Mouse (Mus musculus) 3T3-L1 (cell line): ENCODE measurements around the gene St7.

Source experiments
- DNase-seq: peaks from one replicate; pipeline ENCODE4 v3.0.0-alpha.2; 2015; ENCODE audit warnings: low read depth, low spot score

Gene St7

GRCm38 (mm10) chr6:17898539-17898938 lies 205.8 kb downstream of the St7 start:
- no peak for DNase-seq

- DNase-seq: no peak
Observed at GRCm38 (mm10) chr6:17903355-17903754, 210.6 kb downstream of the St7 start.

- DNase-seq: no peak
Observed at GRCm38 (mm10) chr6:17905776-17906175, 213.0 kb downstream of the St7 start.

- no peak for DNase-seq
Observed at GRCm38 (mm10) chr6:17906289-17906688, 213.6 kb downstream of the St7 start.

GRCm38 (mm10) chr6:17912312-17912711 lies 219.6 kb downstream of the St7 start:
- DNase-seq: no peak

- no peak for DNase-seq
Observed at GRCm38 (mm10) chr6:17912825-17913224, 220.1 kb downstream of the St7 start.

- DNase-seq: no peak
Observed at GRCm38 (mm10) chr6:17913315-17913714, 220.6 kb downstream of the St7 start.

GRCm38 (mm10) chr6:17914300-17914699 lies 221.6 kb downstream of the St7 start:
- DNase-seq: no peak

GRCm38 (mm10) chr6:17917233-17917632 lies 224.5 kb downstream of the St7 start:
- no peak for DNase-seq

GRCm38 (mm10) chr6:17922180-17922579 lies 229.4 kb downstream of the St7 start:
- no peak for DNase-seq

- DNase-seq: no peak
Observed at GRCm38 (mm10) chr6:17922967-17923366, 230.2 kb downstream of the St7 start.

GRCm38 (mm10) chr6:17923370-17923769 lies 230.6 kb downstream of the St7 start:
- peak; percentile 86 for DNase-seq

GRCm38 (mm10) chr6:17923894-17924505 lies 231.3 kb downstream of the St7 start:
- DNase-seq: peak; percentile 39

GRCm38 (mm10) chr6:17925267-17925666 lies 232.5 kb downstream of the St7 start:
- peak; percentile 66 for DNase-seq

GRCm38 (mm10) chr6:17927746-17928145 lies 235.0 kb downstream of the St7 start:
- DNase-seq: no peak

- peak; percentile 24 for DNase-seq
Observed at GRCm38 (mm10) chr6:17931187-17931586, 238.5 kb downstream of the St7 start.

- DNase-seq: no peak
Observed at GRCm38 (mm10) chr6:17931835-17932234, 239.1 kb downstream of the St7 start.

GRCm38 (mm10) chr6:17932806-17933205 lies 240.1 kb downstream of the St7 start:
- DNase-seq: no peak

GRCm38 (mm10) chr6:17938631-17939346 lies 246.1 kb downstream of the St7 start:
- no peak for DNase-seq

GRCm38 (mm10) chr6:17941916-17942315 lies 249.2 kb downstream of the St7 start:
- DNase-seq: no peak

GRCm38 (mm10) chr6:17942344-17942743 lies 249.6 kb downstream of the St7 start:
- no peak for DNase-seq

- DNase-seq: peak; percentile 48
Observed at GRCm38 (mm10) chr6:17943877-17944617, 251.3 kb downstream of the St7 start.

GRCm38 (mm10) chr6:17946456-17946855 lies 253.7 kb downstream of the St7 start:
- no peak for DNase-seq
